Mouse (Mus musculus) liver, embryonic 16.5 days (tissue): Measurements from ENCODE around the gene Prr23a1. TPM values are rescaled to one million over a fixed set of nuclear protein-coding genes. Genes with fewer than 3 reads are reported as not detected.

ENCODE experiments used
- ATAC-seq: fragments of 200-750 bp; cut with Nextera tagmentation; 2 replicates; pipeline ENCODE4 v1.8.0; 2017; ENCODE audit warnings: low read depth, mild to moderate bottlenecking, moderate number of reproducible peaks, moderate library complexity
- H3K27ac ChIP-seq: fragments of 300-500 bp; sonication (generic); 2 replicates; pipeline ENCODE4 v1.5.1; 2014; ENCODE audit warnings: mild to moderate bottlenecking, low read length
- H3K27me3 ChIP-seq: fragments of 300-500 bp; sonication (generic); 2 replicates; pipeline ENCODE4 v1.6.1; 2014; ENCODE audit warnings: low read depth, low read length, mixed read lengths; ENCODE audit not compliant: control insufficient read depth, insufficient read depth
- H3K36me3 ChIP-seq: fragments of 300-500 bp; sonication (generic); 2 replicates; pipeline ENCODE4 v1.6.1; 2014; ENCODE audit warnings: mild to moderate bottlenecking; ENCODE audit not compliant: control insufficient read depth, insufficient read depth
- H3K4me1 ChIP-seq: fragments of 300-500 bp; sonication (generic); 2 replicates; pipeline ENCODE4 v1.6.1; 2014; ENCODE audit warnings: low read depth, low read length, mixed read lengths; ENCODE audit not compliant: control insufficient read depth
- H3K4me2 ChIP-seq: fragments of 300-500 bp; sonication (generic); 2 replicates; pipeline ENCODE4 v1.6.1; 2014; ENCODE audit warnings: low read depth, low read length, mixed read lengths
- H3K4me3 ChIP-seq: fragments of 300-500 bp; sonication (generic); 2 replicates; pipeline ENCODE4 v1.5.1; 2014; ENCODE audit warnings: low read depth, mild to moderate bottlenecking, low read length
- H3K9ac ChIP-seq: fragments of 300-500 bp; sonication (generic); 2 replicates; pipeline ENCODE4 v1.6.1; 2014; ENCODE audit warnings: low read depth, low read length
- H3K9me3 ChIP-seq: fragments of 300-500 bp; sonication (generic); replicated peaks from 2 replicates; pipeline ENCODE4 v1.6.1; 2016; ENCODE audit warnings: low read length; ENCODE audit not compliant: control insufficient read depth
- WGBS: fragments of 180-500 bp; shearing (Covaris S2); extraction: QIAGEN DNeasy Blood & Tissue Kit; methylation state at CpG from one replicate; pipeline ENCODE4 v1.1.7; 2014; ENCODE audit not compliant: insufficient replicate concordance; 5-methylcytosine and 5-hydroxymethylcytosine counted together
- polyA plus RNA-seq: library from polyadenylated mRNA; unstranded; fragments of >200 nt; fragmentation: Nextera tagmentation; extraction: Ambion mirVana; gene quantifications from 2 replicates; pipeline ENCODE4 v1.2.1, GENCODE M21; 2015

Prr23a1 gene
- polyA plus RNA-seq, 1 experiment from 2014 or later = not detected

- Histone ChIP-seq H3K36me3 (no peaks in the 10 kb centered on the region), H3K4me2 (no peak overlapping the region), H3K9me3 (no peaks in the 10 kb centered on the region), H3K4me3 (no peak overlapping the region), H3K27ac (no peak overlapping the region), H3K9ac (no peak overlapping the region), H3K27me3 (no peaks in the 10 kb centered on the region), H3K4me1 (no peaks in the 10 kb centered on the region)
- 52% methylated on average over 2 of the region's 2 CpGs for WGBS
- no peak for ATAC-seq
Measured at GRCm38 (mm10) chr9:98819481-98819880, 22.8 kb upstream of the Prr23a1 start.

- Histone ChIP-seq H3K4me2 (no peak overlapping the region), H3K4me3 (no peak overlapping the region), H3K36me3 (no peaks in the 10 kb centered on the region), H3K27ac (no peak overlapping the region), H3K9ac (no peak overlapping the region), H3K27me3 (no peaks in the 10 kb centered on the region), H3K4me1 (no peaks in the 10 kb centered on the region), H3K9me3 (no peaks in the 10 kb centered on the region)
- WGBS = 59% methylated on average over 4 of the region's 4 CpGs
- no peak for ATAC-seq
Measured at GRCm38 (mm10) chr9:98820461-98820860, 21.8 kb upstream of the Prr23a1 start.

- Histone ChIP-seq H3K4me1 (no peaks in the 10 kb centered on the region), H3K27ac (no peak overlapping the region), H3K9me3 (no peaks in the 10 kb centered on the region), H3K36me3 (no peaks in the 10 kb centered on the region), H3K9ac (no peak overlapping the region), H3K27me3 (no peaks in the 10 kb centered on the region), H3K4me2 (no peak overlapping the region), H3K4me3 (no peak overlapping the region)
- no peak for ATAC-seq
Measured at GRCm38 (mm10) chr9:98821067-98821466, 21.2 kb upstream of the Prr23a1 start.

GRCm38 (mm10) chr9:98823805-98824204, 18.5 kb upstream of the Prr23a1 start:
- no peaks in the 10 kb centered on the region for H3K9me3 ChIP-seq
- 64% methylated on average over 7 of the region's 7 CpGs for WGBS
- no peak overlapping the region for H3K4me2 ChIP-seq
- no peaks in the 10 kb centered on the region for H3K36me3 ChIP-seq
- ATAC-seq = no peak
- H3K4me3 ChIP-seq = no peak overlapping the region
- H3K27ac ChIP-seq = no peak overlapping the region
- no peaks in the 10 kb centered on the region for H3K4me1 ChIP-seq
- no peaks in the 10 kb centered on the region for H3K27me3 ChIP-seq
- no peak overlapping the region for H3K9ac ChIP-seq

- ATAC-seq = no peak
- no peak overlapping the region for H3K27ac ChIP-seq
- no peak overlapping the region for H3K9ac ChIP-seq
- H3K9me3 ChIP-seq = no peaks in the 10 kb centered on the region
- no peaks in the 10 kb centered on the region for H3K27me3 ChIP-seq
- no peaks in the 10 kb centered on the region for H3K4me1 ChIP-seq
- WGBS = 45% methylated on average over 5 of the region's 5 CpGs
- no peak overlapping the region for H3K4me2 ChIP-seq
- no peak overlapping the region for H3K4me3 ChIP-seq
- no peaks in the 10 kb centered on the region for H3K36me3 ChIP-seq
Measured at GRCm38 (mm10) chr9:98829508-98829907, 12.8 kb upstream of the Prr23a1 start.

GRCm38 (mm10) chr9:98837537-98838074, 4.7 kb upstream of the Prr23a1 start:
- no peaks in the 10 kb centered on the region for H3K27me3 ChIP-seq
- H3K9ac ChIP-seq = no peak overlapping the region
- no peak overlapping the region for H3K27ac ChIP-seq
- H3K4me2 ChIP-seq = no peak overlapping the region
- no peaks in the 10 kb centered on the region for H3K36me3 ChIP-seq
- 48% methylated on average over 7 of the region's 7 CpGs for WGBS
- H3K4me3 ChIP-seq = no peak overlapping the region
- no peak for ATAC-seq
- no peaks in the 10 kb centered on the region for H3K9me3 ChIP-seq
- no peaks in the 10 kb centered on the region for H3K4me1 ChIP-seq

- Histone ChIP-seq H3K4me1 (no peaks in the 10 kb centered on the region), H3K36me3 (no peaks in the 10 kb centered on the region), H3K9me3 (no peaks in the 10 kb centered on the region; the same call in 1 of the 2 replicates), H3K27ac (no peak within 1 kb of the TSS), H3K4me3 (no peak within 1 kb of the TSS), H3K9ac (no peak within 1 kb of the TSS), H3K4me2 (no peak within 1 kb of the TSS), H3K27me3 (no peaks in the 10 kb centered on the region)
- ATAC-seq = no peak
- WGBS = 68% methylated on average over 18 of the region's 18 CpGs
Measured at GRCm38 (mm10) chr9:98856210-98856609, 13.9 kb downstream of the Prr23a1 start, which contains the start of gene Prr23a2. Gene Prr23a2, plus strand, starts transcription at chr9:98856494.

GRCm38 (mm10) chr9:98863463-98863862, 21.2 kb downstream of the Prr23a1 start:
- Histone ChIP-seq H3K4me1 (no peaks in the 10 kb centered on the region), H3K4me3 (no peak overlapping the region), H3K4me2 (no peak overlapping the region), H3K27ac (no peak overlapping the region), H3K9me3 (no peaks in the 10 kb centered on the region; the same call in 1 of the 2 replicates), H3K36me3 (no peaks in the 10 kb centered on the region), H3K27me3 (no peaks in the 10 kb centered on the region), H3K9ac (no peak overlapping the region)
- WGBS = 43% methylated on average over 3 of the region's 3 CpGs
- ATAC-seq = no peak

GRCm38 (mm10) chr9:98864571-98864970, 22.3 kb downstream of the Prr23a1 start, which contains the start of gene Prr23a3:
Gene Prr23a3, plus strand, starts transcription at chr9:98864767.
- no peak for ATAC-seq
- Histone ChIP-seq H3K27ac (no peak within 1 kb of the TSS), H3K27me3 (no peaks in the 10 kb centered on the region), H3K36me3 (no peaks in the 10 kb centered on the region), H3K4me3 (no peak within 1 kb of the TSS), H3K4me1 (no peaks in the 10 kb centered on the region), H3K9me3 (no peaks in the 10 kb centered on the region; the same call in 1 of the 2 replicates), H3K9ac (no peak within 1 kb of the TSS), H3K4me2 (no peak within 1 kb of the TSS)
- 40% methylated on average over 22 of the region's 22 CpGs for WGBS
